Mouse (Mus musculus): ENCODE results near the gene Apobec4. TPM values are rescaled to one million over a fixed set of nuclear protein-coding genes. Genes with fewer than 3 reads are reported as not detected.

Gene Apobec4
- polyA plus RNA-seq, 1 experiment from 2014 or later, result 0.20 TPM

GRCm38 (mm10) chr1:152718200-152718599 lies 32.2 kb upstream of the Apobec4 start:
- ATAC-seq (ENCODE audit: low FRiP score), result no peak
- Histone ChIP-seq H3K4me2 (replicated peaks) (no peak overlapping the region), H3K9ac (no peak overlapping the region), H3K4me1 (replicated peaks; ENCODE audit: control insufficient read depth, insufficient read depth, low read length) (no peaks in the 10 kb centered on the region), H3K27me3 (ENCODE audit: control insufficient read depth, insufficient read depth, low read length) (no peaks in the 10 kb centered on the region), H3K4me3 (replicated peaks; ENCODE audit: low read length) (no peak overlapping the region), H3K36me3 (replicated peaks; ENCODE audit: control insufficient read depth, insufficient read depth) (no peaks in the 10 kb centered on the region), H3K9me3 (ENCODE audit: control insufficient read depth, low read length) (no peaks in the 10 kb centered on the region), H3K27ac (no peak overlapping the region)
- DNase-seq (ENCODE audit: low spot score), result no peak
- 68% methylated on average over 6 of the region's 6 CpGs for WGBS

- DNase-seq (ENCODE audit: low spot score), result no peak
- H3K9me3 ChIP-seq (ENCODE audit: control insufficient read depth, low read length), result no peaks in the 10 kb centered on the region
- WGBS, result 88% methylated on average over 4 of the region's 4 CpGs
- no peak overlapping the region for H3K4me3 ChIP-seq (replicated peaks; ENCODE audit: low read length)
- H3K9ac ChIP-seq, result no peak overlapping the region
- H3K4me1 ChIP-seq (replicated peaks; ENCODE audit: control insufficient read depth, insufficient read depth, low read length), result no peaks in the 10 kb centered on the region
- no peak overlapping the region for H3K4me2 ChIP-seq (replicated peaks)
- no peak overlapping the region for H3K27ac ChIP-seq
- ATAC-seq (ENCODE audit: low FRiP score), result no peak
- H3K36me3 ChIP-seq (replicated peaks; ENCODE audit: control insufficient read depth, insufficient read depth), result no peaks in the 10 kb centered on the region
- H3K27me3 ChIP-seq (ENCODE audit: control insufficient read depth, insufficient read depth, low read length), result no peaks in the 10 kb centered on the region
Measured at GRCm38 (mm10) chr1:152720969-152721368, 29.4 kb upstream of the Apobec4 start.

- no peak overlapping the region for H3K4me3 ChIP-seq (replicated peaks; ENCODE audit: low read length)
- 83% methylated on average over 11 of the region's 11 CpGs for WGBS
- no peaks in the 10 kb centered on the region for H3K27me3 ChIP-seq (ENCODE audit: control insufficient read depth, insufficient read depth, low read length)
- no peak for ATAC-seq (ENCODE audit: low FRiP score)
- no peak overlapping the region for H3K27ac ChIP-seq
- no peaks in the 10 kb centered on the region for H3K9me3 ChIP-seq (ENCODE audit: control insufficient read depth, low read length)
- H3K4me2 ChIP-seq (replicated peaks), result no peak overlapping the region
- no peak overlapping the region for H3K9ac ChIP-seq
- H3K36me3 ChIP-seq (replicated peaks; ENCODE audit: control insufficient read depth, insufficient read depth), result no peaks in the 10 kb centered on the region
- no peak for DNase-seq (ENCODE audit: low spot score)
- H3K4me1 ChIP-seq (replicated peaks; ENCODE audit: control insufficient read depth, insufficient read depth, low read length), result no peaks in the 10 kb centered on the region
Measured at GRCm38 (mm10) chr1:152721535-152722198, 28.7 kb upstream of the Apobec4 start.

- Histone ChIP-seq H3K4me2 (replicated peaks) (no peak overlapping the region), H3K9ac (no peak overlapping the region), H3K36me3 (replicated peaks; ENCODE audit: control insufficient read depth, insufficient read depth) (no peaks in the 10 kb centered on the region), H3K4me1 (replicated peaks; ENCODE audit: control insufficient read depth, insufficient read depth, low read length) (no peaks in the 10 kb centered on the region), H3K27me3 (ENCODE audit: control insufficient read depth, insufficient read depth, low read length) (no peaks in the 10 kb centered on the region), H3K4me3 (replicated peaks; ENCODE audit: low read length) (no peak overlapping the region), H3K9me3 (ENCODE audit: control insufficient read depth, low read length) (no peaks in the 10 kb centered on the region), H3K27ac (no peak overlapping the region)
- DNase-seq (ENCODE audit: low spot score) (no peak), ATAC-seq (ENCODE audit: low FRiP score) (no peak)
Measured at GRCm38 (mm10) chr1:152724286-152724685, 26.1 kb upstream of the Apobec4 start.

- Histone ChIP-seq H3K4me1 (replicated peaks; ENCODE audit: control insufficient read depth, insufficient read depth, low read length) (no peaks in the 10 kb centered on the region), H3K9ac (no peak overlapping the region), H3K27me3 (ENCODE audit: control insufficient read depth, insufficient read depth, low read length) (no peaks in the 10 kb centered on the region), H3K27ac (no peak overlapping the region), H3K36me3 (replicated peaks; ENCODE audit: control insufficient read depth, insufficient read depth) (no peaks in the 10 kb centered on the region), H3K9me3 (ENCODE audit: control insufficient read depth, low read length) (no peaks in the 10 kb centered on the region), H3K4me3 (replicated peaks; ENCODE audit: low read length) (no peak overlapping the region), H3K4me2 (replicated peaks) (no peak overlapping the region)
- ATAC-seq (ENCODE audit: low FRiP score) (no peak), DNase-seq (ENCODE audit: low spot score) (no peak)
- 85% methylated on average over 3 of the region's 3 CpGs for WGBS
Measured at GRCm38 (mm10) chr1:152726095-152726494, 24.3 kb upstream of the Apobec4 start.

GRCm38 (mm10) chr1:152727604-152728236 lies 22.6 kb upstream of the Apobec4 start:
- Histone ChIP-seq H3K27ac (no peak overlapping the region), H3K9me3 (ENCODE audit: control insufficient read depth, low read length) (no peaks in the 10 kb centered on the region), H3K4me2 (replicated peaks) (no peak overlapping the region), H3K9ac (no peak overlapping the region), H3K36me3 (replicated peaks; ENCODE audit: control insufficient read depth, insufficient read depth) (no peaks in the 10 kb centered on the region), H3K27me3 (ENCODE audit: control insufficient read depth, insufficient read depth, low read length) (no peaks in the 10 kb centered on the region), H3K4me1 (replicated peaks; ENCODE audit: control insufficient read depth, insufficient read depth, low read length) (no peaks in the 10 kb centered on the region), H3K4me3 (replicated peaks; ENCODE audit: low read length) (no peak overlapping the region)
- ATAC-seq (ENCODE audit: low FRiP score) (no peak), DNase-seq (ENCODE audit: low spot score) (no peak)
- WGBS, result 74% methylated on average over 4 of the region's 5 CpGs

GRCm38 (mm10) chr1:152738793-152739192 lies 11.6 kb upstream of the Apobec4 start:
- no peak overlapping the region for H3K27ac ChIP-seq
- H3K4me2 ChIP-seq (replicated peaks), result no peak overlapping the region
- 92% methylated on average over 9 of the region's 9 CpGs for WGBS
- no peaks in the 10 kb centered on the region for H3K9me3 ChIP-seq (ENCODE audit: control insufficient read depth, low read length)
- no peak for DNase-seq (ENCODE audit: low spot score)
- H3K36me3 ChIP-seq (replicated peaks; ENCODE audit: control insufficient read depth, insufficient read depth), result no peaks in the 10 kb centered on the region
- H3K4me3 ChIP-seq (replicated peaks; ENCODE audit: low read length), result no peak overlapping the region
- H3K9ac ChIP-seq, result no peak overlapping the region
- no peak for ATAC-seq (ENCODE audit: low FRiP score)
- H3K27me3 ChIP-seq (ENCODE audit: control insufficient read depth, insufficient read depth, low read length), result no peaks in the 10 kb centered on the region
- no peaks in the 10 kb centered on the region for H3K4me1 ChIP-seq (replicated peaks; ENCODE audit: control insufficient read depth, insufficient read depth, low read length)

GRCm38 (mm10) chr1:152739374-152739773 lies 11.0 kb upstream of the Apobec4 start:
- DNase-seq (ENCODE audit: low spot score) (no peak), ATAC-seq (ENCODE audit: low FRiP score) (no peak)
- Histone ChIP-seq H3K27me3 (ENCODE audit: control insufficient read depth, insufficient read depth, low read length) (no peaks in the 10 kb centered on the region), H3K4me1 (replicated peaks; ENCODE audit: control insufficient read depth, insufficient read depth, low read length) (no peaks in the 10 kb centered on the region), H3K9me3 (ENCODE audit: control insufficient read depth, low read length) (no peaks in the 10 kb centered on the region), H3K36me3 (replicated peaks; ENCODE audit: control insufficient read depth, insufficient read depth) (no peaks in the 10 kb centered on the region), H3K4me3 (replicated peaks; ENCODE audit: low read length) (no peak overlapping the region), H3K27ac (no peak overlapping the region), H3K4me2 (replicated peaks) (no peak overlapping the region), H3K9ac (no peak overlapping the region)
- WGBS, result 74% methylated on average over 11 of the region's 11 CpGs

GRCm38 (mm10) chr1:152743095-152743826 lies 7.1 kb upstream of the Apobec4 start:
- H3K4me1 ChIP-seq (replicated peaks; ENCODE audit: control insufficient read depth, insufficient read depth, low read length), result no peaks in the 10 kb centered on the region
- no peak overlapping the region for H3K4me3 ChIP-seq (replicated peaks; ENCODE audit: low read length)
- no peak overlapping the region for H3K9ac ChIP-seq
- H3K27ac ChIP-seq, result no peak overlapping the region
- no peaks in the 10 kb centered on the region for H3K27me3 ChIP-seq (ENCODE audit: control insufficient read depth, insufficient read depth, low read length)
- H3K9me3 ChIP-seq (ENCODE audit: control insufficient read depth, low read length), result no peaks in the 10 kb centered on the region
- no peak for DNase-seq (ENCODE audit: low spot score)
- H3K4me2 ChIP-seq (replicated peaks), result no peak overlapping the region
- ATAC-seq (ENCODE audit: low FRiP score), result no peak
- H3K36me3 ChIP-seq (replicated peaks; ENCODE audit: control insufficient read depth, insufficient read depth), result no peaks in the 10 kb centered on the region
- 75% methylated on average over 15 of the region's 15 CpGs for WGBS

All from hindbrain, embryonic 14.5 days (tissue).